In genomic region chr4:133757269-133757835, GRCm38 (mm10) we compare ENCODE assay signal across 8 mouse cellular contexts. TPM values are rescaled to one million over a fixed set of nuclear protein-coding genes. Genes with fewer than 3 reads are reported as not detected.
DNase-seq lines count a peak whose midpoint lies in the region; ATAC-seq and TF ChIP-seq lines count a peak whose summit lies in the region.

No protein-coding gene starts in this region.

- intact Hi-C loops in heart, postnatal 25 days (cut with DNase I) = loop anchor here (1.0 to 2.0 kb wide), 2 partner anchors 51 to 56 kb away; no protein-coding TSS in a partner anchor

- peak overlapping the region; percentile 100 for H3K27ac ChIP-seq in forebrain, embryonic 15.5 days (replicated peaks)

- peak; percentile 71; the same call in 1 of the 2 replicates for TF ChIP-seq POLR2A in lung, adult 2 months (IDR thresholded peaks at IDR 0.05; ENCODE audit: borderline replicate concordance, extremely low read depth, low read depth, low read length)

- peaks cover 50% of the 10 kb centered on the region for H3K4me1 ChIP-seq in G1E (ENCODE audit: insufficient read depth, low read depth, low read length)
- H3K4me1 ChIP-seq in forebrain, embryonic 15.5 days = peaks cover 24% of the 10 kb centered on the region
- peaks cover 7% of the 10 kb centered on the region; the same call in 1 of the 2 replicates for H3K4me1 ChIP-seq in lung, adult 2 months (ENCODE audit: control insufficient read depth, insufficient read depth, low read length)

- H3K36me3 ChIP-seq in G1E (replicated peaks) = peaks cover 4% of the 10 kb centered on the region
- no peaks in the 10 kb centered on the region for H3K36me3 ChIP-seq in forebrain, embryonic 15.5 days

- H3K4me3 ChIP-seq in G1E (ENCODE audit: low read depth, low read length) = peak overlapping the region; percentile 78
- peak overlapping the region; percentile 97 for H3K4me3 ChIP-seq in forebrain, embryonic 15.5 days
- peak overlapping the region; percentile 59 for H3K4me3 ChIP-seq in lung, adult 2 months (replicated peaks; ENCODE audit: extremely low read depth, low read depth, low read length)

- no peaks in the 10 kb centered on the region for H3K9me3 ChIP-seq in G1E (replicated peaks)
- no peaks in the 10 kb centered on the region for H3K9me3 ChIP-seq in forebrain, embryonic 15.5 days

- under 1% methylated on average over 38 of the region's 38 CpGs for WGBS in forebrain, embryonic 15.5 days
- under 1% methylated on average over 38 of the region's 38 CpGs for WGBS in lung, adult 2 months

- no peak for TF ChIP-seq CTCF in G1E (IDR thresholded peaks at IDR 0.05; ENCODE audit: low read depth, low read length)
- no peak for TF ChIP-seq CTCF in lung, adult 2 months (IDR thresholded peaks at IDR 0.05; ENCODE audit: insufficient read depth, low read length)

- H3K4me2 ChIP-seq in forebrain, embryonic 15.5 days (replicated peaks) = peak overlapping the region; percentile 95

- ATAC-seq in G1E (ENCODE audit: extremely low read depth, insufficient number of reproducible peaks, low FRiP score, poor library complexity, severe bottlenecking) = peak; percentile 45
- ATAC-seq in forebrain, embryonic 15.5 days (replicated peaks) = peak; percentile 16
- ATAC-seq in neutrophil, adult 5-6 weeks (ENCODE audit: extremely low read depth, insufficient number of reproducible peaks, low FRiP score, poor library complexity, severe bottlenecking) = peak; percentile 51

- peak overlapping the region; percentile 97 for H3K9ac ChIP-seq in forebrain, embryonic 15.5 days (replicated peaks)

- H3K27me3 ChIP-seq in G1E (ENCODE audit: insufficient read depth, low read length) = peaks cover 8% of the 10 kb centered on the region
- no peaks in the 10 kb centered on the region for H3K27me3 ChIP-seq in forebrain, embryonic 15.5 days

- DNase-seq in G1E (ENCODE audit: low spot score) = peak; percentile 68
- DNase-seq in cerebellum, adult 11-12 months = peak; percentile 76
- peak; percentile 72 for DNase-seq in heart, postnatal 25 days (ENCODE audit: low spot score)
- DNase-seq in layer of hippocampus, adult 18-20 months (ENCODE audit: low spot score in 2 of 2) = peak; percentile 80 to 89
- peak; percentile 88 for DNase-seq in lung, adult 2 months
- DNase-seq in thymus, adult 18-20 months = peak; percentile 77 to 87

RNA-seq across cellular contexts. Expression of gene Arid1a, which starts 0.8 kb away (rescaled TPM):
- 224 and 240 TPM in 2 replicates for total RNA-seq in G1E (2014; fragmentation: Nextera tagmentation)
- total RNA-seq in G1E (2017) = 21.4 and 22.2 TPM in 2 replicates
- 124 and 205 TPM in 2 replicates for polyA plus RNA-seq in G1E (2012)
- 40.1 and 40.9 TPM in 2 replicates for polyA plus RNA-seq in forebrain, embryonic 15.5 days (2015; fragmentation: Nextera tagmentation; extraction: Ambion mirVana)
- 10 to 100 TPM; 35.4 to 42.2 TPM for total RNA-seq in heart, postnatal 25 days (2021)
- 10 to 100 TPM; 81.2 to 83.2 TPM for total RNA-seq in layer of hippocampus, adult 18-20 months (2021)
- polyA plus RNA-seq in lung, adult 2 months (2012; rRNA removed) = 68.3 and 77.3 TPM in 2 replicates
- 97.9 and 100 TPM in 2 replicates for total RNA-seq in neutrophil, adult 5-6 weeks (2017)

Comparison
In these comparisons a context has a peak if more than half of its experiments do, and no peak if none do; other contexts are left out.
1. Peak in every context shown above with its lines: DNase-seq, ATAC-seq, H3K4me3 ChIP-seq and H3K27ac ChIP-seq.